Mouse (Mus musculus): ENCODE results near the gene Gm11992. TPM values are rescaled to one million over a fixed set of nuclear protein-coding genes. Genes with fewer than 3 reads are reported as not detected.

Gm11992 gene
- not detected for total RNA-seq (2023)

DNA sequence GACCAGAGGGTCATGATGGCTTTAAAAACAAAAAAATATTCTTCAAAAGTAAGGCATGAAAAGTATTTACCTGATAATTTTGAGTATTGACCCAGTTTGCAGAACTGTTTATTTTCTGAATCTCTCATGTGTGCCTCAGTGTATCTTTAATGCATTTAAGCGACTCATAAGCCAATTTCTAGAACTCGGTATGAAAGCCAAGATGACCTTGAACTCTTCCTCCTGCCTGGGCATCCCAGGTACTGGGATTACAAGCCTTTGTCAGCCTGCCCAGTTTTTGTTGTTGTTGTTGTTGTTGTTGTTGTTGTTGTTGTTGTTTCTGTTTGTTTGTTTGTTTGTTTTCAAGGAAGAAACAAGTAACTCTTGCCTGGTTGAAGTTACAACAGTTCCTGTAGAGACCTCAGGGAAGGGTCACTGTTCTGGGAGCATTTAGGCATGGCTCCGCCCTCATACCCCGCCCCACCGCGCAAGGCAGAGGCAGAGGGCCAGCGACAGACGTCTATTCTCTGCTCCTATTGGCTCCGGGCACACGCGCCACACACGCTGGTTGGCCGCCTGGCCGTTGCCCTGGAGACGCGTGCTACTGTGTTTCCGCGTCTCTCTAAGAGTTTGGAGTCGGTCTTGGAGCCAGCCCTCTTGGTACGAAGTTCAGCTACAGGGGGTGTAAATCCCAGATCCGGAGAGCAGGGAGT is at the start of gene Gm11992:
Gm11992 (plus strand) TSS at position 584 of the 692 bp plus-strand sequence.

DNA sequence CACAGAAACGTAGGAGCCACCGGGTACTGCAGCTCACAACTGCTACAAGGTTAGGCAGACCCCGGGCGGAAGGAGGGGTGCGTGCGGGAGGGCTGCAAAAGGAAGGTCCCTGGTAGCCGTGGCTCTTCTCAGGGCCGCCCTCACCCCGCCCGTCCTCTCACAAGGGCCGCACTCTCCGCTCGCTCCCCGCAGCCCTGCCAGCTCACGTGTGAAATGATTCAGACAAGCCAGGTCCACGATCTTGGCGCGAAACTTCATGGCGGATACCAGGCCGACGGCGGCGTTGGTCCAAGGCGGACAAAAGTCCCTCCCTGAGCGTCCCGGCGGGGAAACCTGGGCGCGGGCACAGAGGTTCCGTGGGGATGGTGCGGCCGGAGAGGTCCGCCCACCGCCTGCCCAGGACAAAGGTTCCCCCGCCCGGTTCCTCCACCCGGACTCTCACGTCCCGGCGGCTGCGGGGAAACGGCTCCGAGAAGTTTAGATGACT is 37.5 kb upstream of the Gm11992 start, which contains the start of gene Hus1:
Hus1 (minus strand) TSS at position 339 of the 487 bp plus-strand sequence.

GRCm38 (mm10) chr11:9048703-9049060 is 288 bp downstream of the Gm11992 start, which contains the start of gene Sun3:
Sun3 (minus strand) TSS chr11:9048991.

GRCm38 (mm10) chr11:9118050-9118420 is 69.6 kb downstream of the Gm11992 start, which contains the start of gene Upp1:
Upp1 (plus strand) TSS chr11:9118103.

Other genes with a start within 250 kb of the Gm11992 start
- not detected for gene Pkd1l1, start 75.3 kb upstream of the Gm11992 start, total RNA-seq (2023)
- gene Hus1, start 37.4 kb upstream of the Gm11992 start, total RNA-seq (2023): 1 to 10 TPM; 5.4 to 8.1 TPM
- not detected for gene Sun3, start 397 bp downstream of the Gm11992 start, total RNA-seq (2023)
- under 1 TPM in 1 of 2 experiments, not detected in 1; 0.73 TPM for gene Upp1, start 69.5 kb downstream of the Gm11992 start, total RNA-seq (2023)
- under 1 TPM; 0.06 to 0.08 TPM for gene Abca13, start 143.3 kb downstream of the Gm11992 start, total RNA-seq (2023)

Measured in monocyte, adult 59 days (primary cell).